Mouse (Mus musculus): ENCODE data around the gene P3h2.

- no peak for TF ChIP-seq CTCF (IDR thresholded peaks at IDR 0.05; ENCODE audit: low read depth)
- no peak for TF ChIP-seq EP300 (IDR thresholded peaks at IDR 0.05; ENCODE audit: low read depth)
These were observed 23.2 kb downstream of the P3h2 start for GRCm38 (mm10) chr16:26082391-26082790.

All from heart, postnatal 0 days (tissue).